ENCODE assay signal across 8 mouse cellular contexts in the genomic region with DNA sequence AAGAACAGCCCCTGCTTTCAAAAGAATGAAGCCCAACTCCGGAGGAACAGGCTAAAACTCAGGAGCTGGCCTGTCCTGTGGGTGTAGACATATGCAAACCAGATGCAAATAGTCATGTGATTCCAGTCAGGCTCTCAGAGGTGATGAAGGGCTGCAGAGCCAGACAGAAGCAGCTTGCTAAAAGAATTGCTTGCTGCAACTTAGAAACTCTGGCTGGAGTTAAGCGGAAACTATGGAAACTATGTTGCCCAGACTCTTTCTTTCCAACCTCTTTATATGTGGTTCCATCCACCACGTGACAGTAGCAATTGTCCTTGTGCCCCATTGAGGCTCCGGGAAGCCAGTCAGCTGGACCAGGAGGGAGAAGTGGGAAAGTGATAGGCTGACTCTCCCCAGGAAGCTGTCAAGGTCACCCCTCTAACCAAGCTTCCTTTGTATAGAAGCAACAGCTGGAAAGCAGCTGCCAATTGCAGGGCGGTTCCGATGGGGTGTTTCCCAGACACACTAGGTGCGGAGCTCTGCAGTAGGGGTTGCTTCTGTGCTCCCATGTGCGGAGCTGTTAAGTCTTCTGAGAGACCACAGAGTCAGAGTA. TPM values are rescaled to one million over a fixed set of nuclear protein-coding genes. Genes with fewer than 3 reads are reported as not detected.
DNase-seq lines count a peak whose midpoint lies in the region; ATAC-seq lines count a peak whose summit lies in the region.

No protein-coding gene starts in this region.

- H3K9me3 ChIP-seq in heart, embryonic 10.5 days = no peaks in the 10 kb centered on the region
- H3K9me3 ChIP-seq in forebrain, embryonic 12.5 days = no peaks in the 10 kb centered on the region
- peaks cover 4% of the 10 kb centered on the region; the same call in 1 of the 2 replicates for H3K9me3 ChIP-seq in kidney, embryonic 14.5 days (ENCODE audit: control insufficient read depth, low read length)
- H3K9me3 ChIP-seq in midbrain, embryonic 16.5 days (replicated peaks; ENCODE audit: control insufficient read depth, low read length, poor library complexity, severe bottlenecking) = no peaks in the 10 kb centered on the region

- H3K9ac ChIP-seq in forebrain, embryonic 12.5 days = no peak overlapping the region
- H3K9ac ChIP-seq in kidney, embryonic 14.5 days (ENCODE audit: low read depth, low read length) = peak overlapping the region; percentile 23; the same call in 1 of the 2 replicates
- no peak overlapping the region for H3K9ac ChIP-seq in midbrain, embryonic 16.5 days (ENCODE audit: low read depth, low read length)

- WGBS in heart, embryonic 10.5 days = 3% methylated on average over 8 of the region's 8 CpGs
- WGBS in forebrain, embryonic 12.5 days = 9% methylated on average over 8 of the region's 8 CpGs
- WGBS in kidney, embryonic 14.5 days = 4% methylated on average over 8 of the region's 8 CpGs
- 7% methylated on average over 8 of the region's 8 CpGs for WGBS in midbrain, embryonic 16.5 days

- no peak for ATAC-seq in forebrain, embryonic 12.5 days (ENCODE audit: low FRiP score)
- ATAC-seq in kidney, embryonic 14.5 days (ENCODE audit: low FRiP score, low TSS enrichment) = peak; percentile 91
- 0 out of 2 replicates have a peak, but pooled peaks have one; percentile 60 for ATAC-seq in midbrain, embryonic 16.5 days

- no peaks in the 10 kb centered on the region for H3K27me3 ChIP-seq in heart, embryonic 10.5 days (ENCODE audit: insufficient read depth, poor library complexity, severe bottlenecking)
- no peaks in the 10 kb centered on the region for H3K27me3 ChIP-seq in forebrain, embryonic 12.5 days
- H3K27me3 ChIP-seq in kidney, embryonic 14.5 days (ENCODE audit: control insufficient read depth, insufficient read depth, low read length) = no peaks in the 10 kb centered on the region
- no peaks in the 10 kb centered on the region for H3K27me3 ChIP-seq in midbrain, embryonic 16.5 days (ENCODE audit: control insufficient read depth, insufficient read depth, low read depth, low read length)

- peak overlapping the region; percentile 34 for H3K4me3 ChIP-seq in heart, embryonic 10.5 days
- no peak overlapping the region for H3K4me3 ChIP-seq in forebrain, embryonic 12.5 days (replicated peaks)
- no peak overlapping the region for H3K4me3 ChIP-seq in kidney, embryonic 14.5 days (ENCODE audit: low read length)
- no peak overlapping the region for H3K4me3 ChIP-seq in midbrain, embryonic 16.5 days (ENCODE audit: low read depth, low read length)

- H3K27ac ChIP-seq in heart, embryonic 10.5 days = peak overlapping the region; percentile 86
- peak overlapping the region; percentile 53; the same call in 1 of the 2 replicates for H3K27ac ChIP-seq in forebrain, embryonic 12.5 days
- peak overlapping the region; percentile 84 for H3K27ac ChIP-seq in kidney, embryonic 14.5 days (ENCODE audit: low read depth, low read length)
- H3K27ac ChIP-seq in midbrain, embryonic 16.5 days (ENCODE audit: low read length) = no peak overlapping the region

- peaks cover 26% of the 10 kb centered on the region for H3K4me1 ChIP-seq in heart, embryonic 10.5 days
- peaks cover 17% of the 10 kb centered on the region for H3K4me1 ChIP-seq in forebrain, embryonic 12.5 days
- H3K4me1 ChIP-seq in kidney, embryonic 14.5 days (ENCODE audit: control insufficient read depth, insufficient read depth, low read length) = peaks cover 17% of the 10 kb centered on the region
- H3K4me1 ChIP-seq in midbrain, embryonic 16.5 days (ENCODE audit: control insufficient read depth, insufficient read depth, low read length) = peaks cover 7% of the 10 kb centered on the region; the same call in 1 of the 2 replicates

- peak; percentile 87 for DNase-seq in heart, embryonic 10.5 days (ENCODE audit: low spot score)
- DNase-seq in heart, adult 8-10 months (ENCODE audit: low spot score) = no peak
- no peak for DNase-seq in spleen, adult 18-20 months
- DNase-seq in cerebellum, postnatal 4 days (ENCODE audit: low spot score in 2 of 2) = no peak
- DNase-seq in thymus, adult 18-20 months = no peak

- no peaks in the 10 kb centered on the region for H3K36me3 ChIP-seq in heart, embryonic 10.5 days
- H3K36me3 ChIP-seq in forebrain, embryonic 12.5 days (replicated peaks) = no peaks in the 10 kb centered on the region
- H3K36me3 ChIP-seq in kidney, embryonic 14.5 days (ENCODE audit: control insufficient read depth, insufficient read depth, low read length) = no peaks in the 10 kb centered on the region
- H3K36me3 ChIP-seq in midbrain, embryonic 16.5 days (ENCODE audit: control insufficient read depth, insufficient read depth, low read length) = no peaks in the 10 kb centered on the region

- peak overlapping the region; percentile 26 for H3K4me2 ChIP-seq in forebrain, embryonic 12.5 days
- peak overlapping the region; percentile 32; the same call in 1 of the 2 replicates for H3K4me2 ChIP-seq in kidney, embryonic 14.5 days (replicated peaks; ENCODE audit: low read depth, low read length)
- no peak overlapping the region for H3K4me2 ChIP-seq in midbrain, embryonic 16.5 days (ENCODE audit: low read length)

RNA-seq across cellular contexts. Expression of a gene that starts 8.0 kb away (rescaled TPM):
- 11.3 and 15.1 TPM in 2 replicates for polyA plus RNA-seq in heart, embryonic 10.5 days (2016; fragmentation: Nextera tagmentation; extraction: Ambion mirVana)
- 10 to 100 TPM in 2 of 4 experiments, 1 to 10 TPM in 2; 9.0 to 12.7 (median 9.8) TPM for total RNA-seq in heart, adult 8-10 months (2022)
- 20.9 and 22.5 TPM in 2 replicates for polyA plus RNA-seq in forebrain, embryonic 12.5 days (2016; fragmentation: Nextera tagmentation; extraction: Ambion mirVana)
- 24.7 and 26.9 TPM in 2 replicates for polyA plus RNA-seq in kidney, embryonic 14.5 days (2014; fragmentation: Nextera tagmentation; extraction: Ambion mirVana)
- 21.4 and 23.5 TPM in 2 replicates for polyA plus RNA-seq in midbrain, embryonic 16.5 days (2015; fragmentation: Nextera tagmentation; extraction: Ambion mirVana)

RNA-seq across cellular contexts. Expression of a gene that starts 39.3 kb away (rescaled TPM):
- not detected in 2 replicates for polyA plus RNA-seq in heart, embryonic 10.5 days (2016; fragmentation: Nextera tagmentation; extraction: Ambion mirVana)
- total RNA-seq in heart, adult 8-10 months (2022) = not detected
- not detected in 2 replicates for polyA plus RNA-seq in forebrain, embryonic 12.5 days (2016; fragmentation: Nextera tagmentation; extraction: Ambion mirVana)
- polyA plus RNA-seq in kidney, embryonic 14.5 days (2014; fragmentation: Nextera tagmentation; extraction: Ambion mirVana) = not detected in 2 replicates
- polyA plus RNA-seq in midbrain, embryonic 16.5 days (2015; fragmentation: Nextera tagmentation; extraction: Ambion mirVana) = not detected in 2 replicates
